Mouse (Mus musculus) stomach, postnatal 0 days (tissue): ENCODE data around the gene Cys1. TPM values are rescaled to one million over a fixed set of nuclear protein-coding genes. Genes with fewer than 3 reads are reported as not detected.

Experiments
- ATAC-seq: fragments of 200-750 bp; cut with Nextera tagmentation; 2 replicates; pipeline ENCODE4 v1.8.0; 2017; ENCODE audit not compliant: low FRiP score, low TSS enrichment
- DNase-seq: peaks from one replicate; pipeline ENCODE4 v3.0.0-alpha.2; 2016; ENCODE audit warnings: low spot score
- H3K27ac ChIP-seq: fragments of 300-500 bp; sonication (generic); replicated peaks from 2 replicates; pipeline ENCODE4 v1.5.1; 2014; ENCODE audit warnings: mild to moderate bottlenecking, control low read depth
- H3K27me3 ChIP-seq: fragments of 300-500 bp; sonication (generic); 2 replicates; pipeline ENCODE4 v1.6.1; 2014; ENCODE audit warnings: low read length; ENCODE audit not compliant: control insufficient read depth, insufficient read depth
- H3K36me3 ChIP-seq: fragments of 300-500 bp; sonication (generic); 2 replicates; pipeline ENCODE4 v1.6.1; 2014; ENCODE audit warnings: low read length, mixed read lengths; ENCODE audit not compliant: control insufficient read depth, insufficient read depth
- H3K4me1 ChIP-seq: fragments of 300-500 bp; sonication (generic); replicated peaks from 2 replicates; pipeline ENCODE4 v1.6.1; 2014; ENCODE audit warnings: antibody characterized with exemption; ENCODE audit not compliant: control insufficient read depth, insufficient read depth
- H3K4me2 ChIP-seq: fragments of 300-500 bp; sonication (generic); replicated peaks from 2 replicates; pipeline ENCODE4 v1.6.1; 2014; ENCODE audit warnings: low read depth, mild to moderate bottlenecking, control low read depth, moderate library complexity
- H3K4me3 ChIP-seq: fragments of 300-500 bp; sonication (generic); 2 replicates; pipeline ENCODE4 v1.5.1; 2014; ENCODE audit warnings: low read depth, low read length, control low read depth
- H3K9ac ChIP-seq: fragments of 300-500 bp; sonication (generic); 2 replicates; pipeline ENCODE4 v1.6.1; 2014; ENCODE audit warnings: mild to moderate bottlenecking, low read length, control low read depth, mixed read lengths
- H3K9me3 ChIP-seq: fragments of 300-500 bp; sonication (generic); 2 replicates; pipeline ENCODE4 v1.6.1; 2016; ENCODE audit warnings: low read length; ENCODE audit not compliant: control insufficient read depth
- CTCF ChIP-seq: IDR thresholded peaks from 2 replicates; pipeline ENCODE4 v1.5.1; 2016; ENCODE audit warnings: antibody characterized with exemption, low read depth, mild to moderate bottlenecking, moderate library complexity
- EP300 ChIP-seq: optimal IDR thresholded peaks from 2 replicates; pipeline ENCODE3; 2016; ENCODE audit warnings: antibody characterized with exemption
- WGBS: fragments of 180-500 bp; shearing (Covaris S2); extraction: QIAGEN DNeasy Blood & Tissue Kit; methylation state at CpG from one replicate; pipeline ENCODE4 v1.1.7; 2014; 5-methylcytosine and 5-hydroxymethylcytosine counted together
- polyA plus RNA-seq: library from polyadenylated mRNA; unstranded; fragments of >200 nt; fragmentation: Nextera tagmentation; extraction: Ambion mirVana; gene quantifications from 2 replicates; pipeline ENCODE4 v1.2.1, GENCODE M21; 2015

Cys1 gene
- polyA plus RNA-seq, result 1.4 and 1.9 TPM in 2 replicates

- no peak for DNase-seq
- H3K27ac ChIP-seq, result peak within 1 kb of the TSS; percentile 65
- no peaks in the 10 kb centered on the region for H3K36me3 ChIP-seq
- H3K4me1 ChIP-seq, result no peaks in the 10 kb centered on the region; the same call in 1 of the 2 replicates
- H3K9me3 ChIP-seq, result no peaks in the 10 kb centered on the region
- TF ChIP-seq EP300 (no peak), CTCF (no peak)
- H3K4me3 ChIP-seq, result peak within 1 kb of the TSS; percentile 54
- WGBS, result 10% methylated on average over 20 of the region's 20 CpGs
- peak within 1 kb of the TSS; percentile 89 for H3K4me2 ChIP-seq
- 0 out of 2 replicates have a peak, but pooled peaks have one; percentile 24 for ATAC-seq
- peak within 1 kb of the TSS; percentile 68 for H3K9ac ChIP-seq
- no peaks in the 10 kb centered on the region for H3K27me3 ChIP-seq
Measured at GRCm38 (mm10) chr12:24681286-24682023, at the start of gene Cys1. Gene Cys1, minus strand, starts transcription at chr12:24681813.

GRCm38 (mm10) chr12:24724369-24724768 is 42.8 kb upstream of the Cys1 start:
- no peaks in the 10 kb centered on the region; the same call in 1 of the 2 replicates for H3K4me1 ChIP-seq
- TF ChIP-seq EP300 (peak; percentile 77), CTCF (no peak; the same call in 1 of the 2 replicates)
- H3K36me3 ChIP-seq, result no peaks in the 10 kb centered on the region
- 16% methylated on average over 2 of the region's 2 CpGs for WGBS
- peak overlapping the region; percentile 86 for H3K27ac ChIP-seq
- no peaks in the 10 kb centered on the region for H3K27me3 ChIP-seq
- ATAC-seq (peak; percentile 91), DNase-seq (peak; percentile 71)
- H3K9ac ChIP-seq, result no peak overlapping the region
- no peaks in the 10 kb centered on the region for H3K9me3 ChIP-seq
- no peak overlapping the region for H3K4me2 ChIP-seq
- no peak overlapping the region for H3K4me3 ChIP-seq

- no peaks in the 10 kb centered on the region; the same call in 1 of the 2 replicates for H3K4me1 ChIP-seq
- DNase-seq, result peak; percentile 48
- H3K4me2 ChIP-seq, result no peak overlapping the region
- no peaks in the 10 kb centered on the region for H3K27me3 ChIP-seq
- 26% methylated on average over 4 of the region's 4 CpGs for WGBS
- no peaks in the 10 kb centered on the region for H3K9me3 ChIP-seq
- no peak overlapping the region for H3K9ac ChIP-seq
- no peak overlapping the region for H3K4me3 ChIP-seq
- H3K36me3 ChIP-seq, result no peaks in the 10 kb centered on the region
- peak overlapping the region; percentile 86 for H3K27ac ChIP-seq
- TF ChIP-seq CTCF (no peak), EP300 (no peak)
- ATAC-seq, result peak; percentile 91
Measured at GRCm38 (mm10) chr12:24723859-24724258, 42.2 kb upstream of the Cys1 start.

GRCm38 (mm10) chr12:24723434-24723833 is 41.8 kb upstream of the Cys1 start:
- no peaks in the 10 kb centered on the region for H3K27me3 ChIP-seq
- DNase-seq (no peak), ATAC-seq (0 out of 2 replicates have a peak, but pooled peaks have one; percentile 40)
- H3K9me3 ChIP-seq, result no peaks in the 10 kb centered on the region
- H3K27ac ChIP-seq, result peak overlapping the region; percentile 86
- WGBS, result 24% methylated on average over 2 of the region's 2 CpGs
- no peaks in the 10 kb centered on the region for H3K36me3 ChIP-seq
- no peaks in the 10 kb centered on the region; the same call in 1 of the 2 replicates for H3K4me1 ChIP-seq
- TF ChIP-seq CTCF (no peak), EP300 (no peak)
- H3K9ac ChIP-seq, result no peak overlapping the region
- no peak overlapping the region for H3K4me3 ChIP-seq
- H3K4me2 ChIP-seq, result no peak overlapping the region

GRCm38 (mm10) chr12:24716721-24717301 is 35.2 kb upstream of the Cys1 start:
- no peaks in the 10 kb centered on the region for H3K4me1 ChIP-seq
- H3K27ac ChIP-seq, result no peak overlapping the region
- H3K36me3 ChIP-seq, result peaks cover 3% of the 10 kb centered on the region; the same call in 1 of the 2 replicates
- no peak overlapping the region for H3K4me2 ChIP-seq
- no peaks in the 10 kb centered on the region for H3K27me3 ChIP-seq
- 49% methylated on average over 4 of the region's 4 CpGs for WGBS
- no peak overlapping the region for H3K4me3 ChIP-seq
- ATAC-seq (peak; percentile 64), DNase-seq (peak; percentile 44)
- peak; percentile 93 for TF ChIP-seq CTCF
- TF ChIP-seq EP300, result no peak
- no peak overlapping the region for H3K9ac ChIP-seq
- no peaks in the 10 kb centered on the region for H3K9me3 ChIP-seq
